ENCODE assay signal across 14 mouse cellular contexts in the genomic region with DNA sequence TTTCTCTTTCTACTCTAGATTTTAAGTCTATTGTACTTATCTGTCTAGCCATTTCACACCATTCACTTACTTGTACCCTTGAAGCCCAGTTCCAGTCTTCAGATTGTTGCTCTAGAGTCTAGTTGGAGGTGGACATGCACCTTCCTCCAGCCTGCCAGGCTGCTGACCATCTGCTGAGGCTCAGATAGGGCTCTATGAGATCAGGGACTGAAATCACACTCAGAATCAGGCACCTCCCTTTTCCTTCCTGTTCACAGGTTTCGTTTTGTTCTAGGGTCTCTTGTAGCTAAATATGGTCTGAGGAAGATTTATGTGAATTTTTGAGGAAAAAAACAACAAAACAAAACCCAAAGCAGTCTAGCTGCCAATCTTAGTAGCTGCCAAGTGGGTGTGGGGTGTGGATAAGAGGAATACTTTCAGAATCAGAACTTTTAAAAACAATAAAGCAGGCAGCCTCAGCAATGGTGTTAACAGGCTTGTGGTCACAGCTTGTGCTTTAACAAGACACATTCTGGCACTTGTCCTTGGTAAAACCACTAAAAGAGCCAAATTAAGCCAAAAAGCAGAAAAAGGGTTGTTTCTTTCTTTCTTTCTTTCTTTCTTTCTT.
A peak's percentile ranks its signal among the peaks of the same experiment; 100 is the strongest.
DNase-seq lines count a peak whose midpoint lies in the region; ATAC-seq lines count a peak whose summit lies in the region.
"Had no signal": no experiment of that assay in that cellular context is flagged by ENCODE, and none has a peak within 500 bp of the region (broad histone marks: within the 10 kb centered on the region; RNA-seq: fewer than 3 reads in every experiment).

No protein-coding gene starts in this region.

- no peak overlapping the region for H3K27ac ChIP-seq in kidney, embryonic 16.5 days (ENCODE audit: low read length)
- H3K27ac ChIP-seq in hindbrain, embryonic 14.5 days, result no peak overlapping the region
- H3K27ac ChIP-seq: hindbrain, embryonic 10.5 days; liver, embryonic 12.5 days had no signal

- no peaks in the 10 kb centered on the region for H3K36me3 ChIP-seq in kidney, embryonic 16.5 days (ENCODE audit: insufficient read depth, low read length)
- H3K36me3 ChIP-seq in hindbrain, embryonic 14.5 days (replicated peaks; ENCODE audit: control insufficient read depth, insufficient read depth), result no peaks in the 10 kb centered on the region
- H3K36me3 ChIP-seq: hindbrain, embryonic 10.5 days; liver, embryonic 12.5 days had no signal

- no peaks in the 10 kb centered on the region for H3K27me3 ChIP-seq in kidney, embryonic 16.5 days (ENCODE audit: insufficient read depth, low read length)
- no peaks in the 10 kb centered on the region for H3K27me3 ChIP-seq in hindbrain, embryonic 14.5 days (ENCODE audit: control insufficient read depth, insufficient read depth, low read length)
- H3K27me3 ChIP-seq: liver, embryonic 12.5 days had no signal

- no peaks in the 10 kb centered on the region for H3K4me1 ChIP-seq in kidney, embryonic 16.5 days (ENCODE audit: insufficient read depth, low read length)
- H3K4me1 ChIP-seq in hindbrain, embryonic 14.5 days (replicated peaks; ENCODE audit: control insufficient read depth, insufficient read depth, low read length), result no peaks in the 10 kb centered on the region
- H3K4me1 ChIP-seq: hindbrain, embryonic 10.5 days; liver, embryonic 12.5 days had no signal

- H3K4me3 ChIP-seq in kidney, embryonic 16.5 days (ENCODE audit: low read length), result no peak overlapping the region
- no peak overlapping the region for H3K4me3 ChIP-seq in hindbrain, embryonic 14.5 days (replicated peaks; ENCODE audit: low read length)
- H3K4me3 ChIP-seq: hindbrain, embryonic 10.5 days; liver, embryonic 12.5 days had no signal

- no peak for ATAC-seq in kidney, embryonic 16.5 days (ENCODE audit: low FRiP score, low TSS enrichment)
- ATAC-seq in hindbrain, embryonic 14.5 days (ENCODE audit: low FRiP score), result no peak
- no peak for ATAC-seq in erythroblast, adult 5-6 weeks (replicated peaks; ENCODE audit: low FRiP score, poor library complexity, severe bottlenecking)
- ATAC-seq: forebrain, postnatal 0 days; liver, embryonic 12.5 days had no signal

- H3K4me2 ChIP-seq in kidney, embryonic 16.5 days (replicated peaks; ENCODE audit: low read depth, low read length), result no peak overlapping the region
- H3K4me2 ChIP-seq in hindbrain, embryonic 14.5 days (replicated peaks), result no peak overlapping the region
- H3K4me2 ChIP-seq: liver, embryonic 12.5 days had no signal

- WGBS in kidney, embryonic 16.5 days, result 39% methylated on average over 1 of the region's 1 CpGs
- whole genome bisulfite sequencing in hindbrain, embryonic 14.5 days, result 33% methylated on average over 1 of the region's 1 CpGs

- H3K9ac ChIP-seq in kidney, embryonic 16.5 days (replicated peaks; ENCODE audit: low read length), result no peak overlapping the region
- no peak overlapping the region for H3K9ac ChIP-seq in hindbrain, embryonic 14.5 days
- H3K9ac ChIP-seq: forebrain, postnatal 0 days; liver, embryonic 12.5 days had no signal

- no peaks in the 10 kb centered on the region for H3K9me3 ChIP-seq in kidney, embryonic 16.5 days (ENCODE audit: low read length)
- H3K9me3 ChIP-seq in hindbrain, embryonic 14.5 days (ENCODE audit: control insufficient read depth, low read length), result no peaks in the 10 kb centered on the region
- H3K9me3 ChIP-seq: liver, embryonic 12.5 days had no signal

- peak; percentile 4 for DNase-seq in kidney, adult 18-20 months
- DNase-seq in B cell, adult 2 months, result peak; percentile 32 to 34
- peak; percentile 33 for DNase-seq in T-cell, adult 2 months (ENCODE audit: low spot score)
- DNase-seq in kidney, postnatal 14 days, result peak; percentile 5
- no peak for DNase-seq in layer of hippocampus, adult 9-10 months (ENCODE audit: low spot score)
- no peak for DNase-seq in hindbrain, embryonic 14.5 days (ENCODE audit: low spot score)
- DNase-seq: cerebellum, postnatal 10 days; forebrain, postnatal 0 days; gastrocnemius, postnatal 25 days; lung, postnatal 14 days had no signal

Comparison
In these comparisons a context has a peak if more than half of its experiments do, and no peak if none do; other contexts are left out.
1. DNase-seq: peak in kidney, adult 18-20 months (single experiment), B cell, adult 2 months (2 of 2), T-cell, adult 2 months (single experiment) and kidney, postnatal 14 days (single experiment); none in layer of hippocampus, adult 9-10 months (single experiment) and hindbrain, embryonic 14.5 days (single experiment).